Mouse (Mus musculus) midbrain, embryonic 14.5 days (tissue): ENCODE measurements around the gene E2f1. TPM values are rescaled to one million over a fixed set of nuclear protein-coding genes. Genes with fewer than 3 reads are reported as not detected.

Source experiments
- ATAC-seq: fragments of 200-750 bp; cut with Nextera tagmentation; 2 replicates; pipeline ENCODE4 v1.8.0; 2017; ENCODE audit warnings: moderate number of reproducible peaks, moderate library complexity; ENCODE audit not compliant: low FRiP score, low TSS enrichment
- DNase-seq: peaks from one replicate; pipeline ENCODE4 v3.0.0-alpha.2; 2015
- H3K27ac ChIP-seq: fragments of 300-500 bp; sonication (generic); replicated peaks from 2 replicates; pipeline ENCODE4 v1.5.1; 2014; ENCODE audit warnings: mild to moderate bottlenecking, low read depth, low read length, moderate library complexity
- H3K27me3 ChIP-seq: fragments of 300-500 bp; sonication (generic); 2 replicates; pipeline ENCODE4 v1.6.1; 2014; ENCODE audit warnings: low read length, control low read depth, mixed read lengths; ENCODE audit not compliant: control insufficient read depth, insufficient read depth
- H3K36me3 ChIP-seq: fragments of 300-500 bp; sonication (generic); 2 replicates; pipeline ENCODE4 v1.6.1; 2014; ENCODE audit warnings: low read length, control low read depth; ENCODE audit not compliant: control insufficient read depth, insufficient read depth
- H3K4me1 ChIP-seq: fragments of 300-500 bp; sonication (generic); 2 replicates; pipeline ENCODE4 v1.6.1; 2014; ENCODE audit warnings: mild to moderate bottlenecking, antibody characterized with exemption, low read length, control low read depth; ENCODE audit not compliant: control insufficient read depth, insufficient read depth
- H3K4me2 ChIP-seq: fragments of 300-500 bp; sonication (generic); 2 replicates; pipeline ENCODE4 v1.6.1; 2014; ENCODE audit warnings: mild to moderate bottlenecking, low read length, moderate library complexity
- H3K4me3 ChIP-seq: fragments of 300-500 bp; sonication (generic); replicated peaks from 2 replicates; pipeline ENCODE4 v1.5.1; 2014; ENCODE audit warnings: low read depth, low read length
- H3K9ac ChIP-seq: fragments of 300-500 bp; sonication (generic); replicated peaks from 2 replicates; pipeline ENCODE4 v1.6.1; 2014; ENCODE audit warnings: mild to moderate bottlenecking, low read length, moderate library complexity
- H3K9me3 ChIP-seq: fragments of 300-500 bp; sonication (generic); 2 replicates; pipeline ENCODE4 v1.6.1; 2016; ENCODE audit warnings: low read length, control low read depth, mixed read lengths; ENCODE audit not compliant: control insufficient read depth
- WGBS: fragments of 180-500 bp; shearing (Covaris S2); extraction: QIAGEN DNeasy Blood & Tissue Kit; methylation state at CpG from one replicate; pipeline ENCODE4 v1.1.7; 2014; 5-methylcytosine and 5-hydroxymethylcytosine counted together
- polyA plus RNA-seq: library from polyadenylated mRNA; unstranded; fragments of >200 nt; fragmentation: Nextera tagmentation; extraction: Ambion mirVana; gene quantifications from 2 replicates; pipeline ENCODE4 v1.2.1, GENCODE M21; 2014

The E2f1 gene
- polyA plus RNA-seq, 1 experiment from 2014 or later: 3.2 TPM

DNA sequence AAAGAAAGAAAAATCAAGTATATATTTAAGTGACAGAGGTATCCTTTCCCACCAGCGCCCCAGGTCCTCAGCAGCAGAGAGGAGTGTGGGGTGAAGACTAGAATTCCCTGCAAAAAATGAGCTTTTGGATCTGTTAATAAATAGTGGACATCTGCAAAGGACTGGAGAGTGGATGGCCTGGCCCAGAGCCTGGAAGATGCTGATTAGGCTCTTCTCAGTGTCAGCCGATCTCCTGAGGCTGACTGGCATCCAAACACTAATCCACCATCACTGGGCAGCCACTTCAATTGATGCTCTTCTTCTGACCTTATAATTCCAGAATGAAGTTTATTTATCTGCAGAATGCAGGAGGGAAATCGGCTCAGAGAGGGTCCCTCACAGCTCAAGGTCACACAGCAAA lies 3.3 kb upstream of the E2f1 start:
- 74% methylated on average over 3 of the region's 3 CpGs for WGBS
- no peak for DNase-seq
- H3K4me1 ChIP-seq: peaks cover 14% of the 10 kb centered on the region
- no peak for ATAC-seq
- no peaks in the 10 kb centered on the region for H3K9me3 ChIP-seq
- no peak overlapping the region for H3K27ac ChIP-seq
- no peaks in the 10 kb centered on the region for H3K36me3 ChIP-seq
- H3K27me3 ChIP-seq: no peaks in the 10 kb centered on the region
- no peak overlapping the region for H3K4me2 ChIP-seq
- H3K4me3 ChIP-seq: no peak overlapping the region
- no peak overlapping the region for H3K9ac ChIP-seq

- Histone ChIP-seq H3K9me3 (no peaks in the 10 kb centered on the region), H3K9ac (no peak overlapping the region), H3K27ac (no peak overlapping the region), H3K4me1 (peaks cover 6% of the 10 kb centered on the region), H3K27me3 (no peaks in the 10 kb centered on the region), H3K36me3 (no peaks in the 10 kb centered on the region), H3K4me3 (no peak overlapping the region), H3K4me2 (no peak overlapping the region)
- no peak for ATAC-seq
- WGBS: 80% methylated on average over 8 of the region's 8 CpGs
- DNase-seq: no peak
These were observed 2.3 kb upstream of the E2f1 start for GRCm38 (mm10) chr2:154571976-154572375.

GRCm38 (mm10) chr2:154571266-154571665 lies 1.6 kb upstream of the E2f1 start:
- no peaks in the 10 kb centered on the region for H3K9me3 ChIP-seq
- ATAC-seq (no peak), DNase-seq (no peak)
- H3K4me1 ChIP-seq: peaks cover 7% of the 10 kb centered on the region; the same call in 1 of the 2 replicates
- no peak overlapping the region for H3K9ac ChIP-seq
- H3K4me3 ChIP-seq: no peak overlapping the region
- H3K36me3 ChIP-seq: no peaks in the 10 kb centered on the region
- H3K27me3 ChIP-seq: no peaks in the 10 kb centered on the region
- WGBS: 87% methylated on average over 4 of the region's 4 CpGs
- no peak overlapping the region for H3K4me2 ChIP-seq
- no peak overlapping the region for H3K27ac ChIP-seq

DNA sequence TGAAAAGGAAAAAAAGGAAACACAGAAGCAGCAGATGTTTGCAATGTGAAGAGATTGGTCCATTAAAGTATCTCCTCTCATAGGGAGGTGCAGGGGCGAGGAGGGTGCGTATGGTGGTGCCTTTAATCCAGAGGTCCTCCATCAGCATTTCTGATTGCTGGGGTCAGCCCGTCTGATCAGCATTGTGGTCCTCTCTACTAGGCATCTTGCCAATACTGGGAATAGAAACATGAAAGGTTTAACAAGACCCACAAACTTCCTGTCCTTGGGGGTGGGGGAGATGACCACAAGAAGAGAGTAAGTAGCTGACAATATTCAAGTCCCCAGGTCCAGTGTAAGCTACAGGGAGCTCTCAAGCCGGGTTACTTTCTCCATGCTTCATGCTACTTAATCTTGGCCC lies 974 bp upstream of the E2f1 start:
- WGBS: 74% methylated on average over 4 of the region's 4 CpGs

GRCm38 (mm10) chr2:154569071-154569748 lies 482 bp downstream of the E2f1 start:
- H3K27ac ChIP-seq: peak overlapping the region; percentile 74
- ATAC-seq (peak; percentile 58), DNase-seq (peak; percentile 65)
- under 1% methylated on average over 65 of the region's 70 CpGs for WGBS
- H3K9ac ChIP-seq: peak overlapping the region; percentile 48
- no peaks in the 10 kb centered on the region for H3K9me3 ChIP-seq
- H3K4me2 ChIP-seq: peak overlapping the region; percentile 95
- no peaks in the 10 kb centered on the region for H3K27me3 ChIP-seq
- peaks cover 7% of the 10 kb centered on the region; the same call in 1 of the 2 replicates for H3K4me1 ChIP-seq
- peak overlapping the region; percentile 64 for H3K4me3 ChIP-seq
- H3K36me3 ChIP-seq: no peaks in the 10 kb centered on the region

More for the DNA sequence above, 974 bp upstream of the E2f1 start:
- no peak overlapping the region for H3K27ac ChIP-seq
- no peaks in the 10 kb centered on the region for H3K27me3 ChIP-seq
- DNase-seq: no peak
- H3K9me3 ChIP-seq: no peaks in the 10 kb centered on the region
- ATAC-seq: no peak
- H3K4me1 ChIP-seq: peaks cover 7% of the 10 kb centered on the region; the same call in 1 of the 2 replicates
- peak overlapping the region; percentile 95 for H3K4me2 ChIP-seq
- no peaks in the 10 kb centered on the region for H3K36me3 ChIP-seq
- no peak overlapping the region for H3K4me3 ChIP-seq
- H3K9ac ChIP-seq: no peak overlapping the region

GRCm38 (mm10) chr2:154568329-154569070 lies 1.2 kb downstream of the E2f1 start:
- Histone ChIP-seq H3K36me3 (no peaks in the 10 kb centered on the region), H3K9me3 (no peaks in the 10 kb centered on the region), H3K4me1 (peaks cover 7% of the 10 kb centered on the region; the same call in 1 of the 2 replicates), H3K4me3 (peak overlapping the region; percentile 64), H3K4me2 (peak overlapping the region; percentile 95), H3K27me3 (no peaks in the 10 kb centered on the region), H3K9ac (peak overlapping the region; percentile 48; the same call in 1 of the 2 replicates), H3K27ac (peak overlapping the region; percentile 74)
- ATAC-seq (peak; percentile 31; the same call in 1 of the 2 replicates), DNase-seq (peak; percentile 73)
- 4% methylated on average over 10 of the region's 10 CpGs for WGBS

DNA sequence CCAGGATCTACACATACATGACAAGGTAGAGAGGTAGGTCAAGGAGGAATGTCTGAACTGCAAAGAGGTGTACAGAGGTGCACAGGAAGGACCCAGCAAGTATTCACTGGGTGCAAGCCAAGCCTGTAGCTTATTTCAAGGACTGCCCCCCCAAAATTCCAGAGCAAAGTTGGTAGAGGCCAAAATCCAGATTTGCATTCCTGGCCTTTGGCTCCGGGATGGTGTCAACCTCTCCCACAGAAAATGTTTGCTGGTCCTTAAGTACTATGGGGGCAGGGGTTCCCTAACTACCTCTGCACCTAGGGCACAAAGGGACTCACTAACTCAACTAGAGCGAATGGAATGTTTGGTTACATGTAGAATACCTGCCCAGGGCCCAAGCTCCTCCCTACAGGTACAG lies 1.9 kb downstream of the E2f1 start:
- WGBS: 63% methylated on average over 2 of the region's 2 CpGs
- no peak for ATAC-seq
- Histone ChIP-seq H3K27ac (peak overlapping the region; percentile 74), H3K9ac (0 out of 2 replicates have a peak overlapping the region, but pooled peaks have one; percentile 3), H3K4me3 (peak overlapping the region; percentile 64), H3K4me1 (peaks cover 7% of the 10 kb centered on the region; the same call in 1 of the 2 replicates), H3K27me3 (no peaks in the 10 kb centered on the region), H3K9me3 (no peaks in the 10 kb centered on the region), H3K4me2 (peak overlapping the region; percentile 95), H3K36me3 (no peaks in the 10 kb centered on the region)
- DNase-seq: no peak

GRCm38 (mm10) chr2:154566641-154567040 lies 3.1 kb downstream of the E2f1 start:
- no peaks in the 10 kb centered on the region for H3K27me3 ChIP-seq
- peaks cover 7% of the 10 kb centered on the region; the same call in 1 of the 2 replicates for H3K4me1 ChIP-seq
- no peak overlapping the region for H3K4me2 ChIP-seq
- H3K27ac ChIP-seq: no peak overlapping the region
- 46% methylated on average over 8 of the region's 8 CpGs for WGBS
- H3K36me3 ChIP-seq: no peaks in the 10 kb centered on the region
- no peak overlapping the region for H3K9ac ChIP-seq
- H3K4me3 ChIP-seq: no peak overlapping the region
- ATAC-seq (no peak), DNase-seq (no peak)
- H3K9me3 ChIP-seq: no peaks in the 10 kb centered on the region
